Mouse (Mus musculus): ENCODE measurements around the gene Cdkal1.

Gene Cdkal1

DNA sequence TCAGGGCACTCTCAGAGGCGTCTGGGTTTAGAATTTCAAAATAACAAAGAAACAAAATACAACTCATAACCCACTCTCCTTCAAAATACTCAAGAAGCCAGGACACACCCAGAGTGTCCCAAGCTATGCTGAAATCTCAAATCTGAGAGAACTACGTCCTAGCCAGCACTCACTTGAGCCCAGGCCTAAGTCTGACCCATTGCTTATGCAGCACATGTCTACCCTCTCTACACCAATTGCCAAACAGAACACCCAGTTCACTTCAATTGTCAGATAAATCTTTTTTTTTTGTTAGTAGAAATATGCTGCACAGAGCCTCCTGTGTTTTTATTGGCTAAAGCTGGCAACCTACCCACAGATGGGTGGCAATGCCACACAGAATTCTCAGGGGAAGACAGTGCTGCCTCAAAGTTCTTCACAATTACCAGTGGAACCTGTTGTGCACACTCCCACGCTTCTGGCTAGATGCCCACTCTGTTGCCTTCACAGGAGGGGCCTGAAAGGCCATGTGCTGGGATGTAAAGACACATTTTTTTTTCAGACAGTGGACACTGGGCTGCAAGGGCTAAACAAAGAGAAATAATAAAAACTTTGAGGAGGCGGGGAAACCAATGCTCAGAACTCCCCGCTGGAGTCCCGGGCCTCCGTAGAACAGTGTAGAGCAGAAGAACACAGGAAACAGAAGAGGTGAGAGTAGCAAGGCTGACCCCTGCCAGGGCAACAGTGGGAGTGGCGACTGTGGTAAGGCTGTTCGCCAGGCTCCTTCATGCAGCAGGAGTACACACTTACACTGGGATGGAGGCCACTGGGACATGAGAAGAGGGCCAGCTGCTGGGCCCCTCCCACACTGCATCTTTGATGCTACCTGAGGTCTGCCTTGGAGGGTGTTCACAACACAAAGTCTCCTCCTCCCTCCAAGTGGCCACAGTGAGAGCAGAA is 273.4 kb downstream of the Cdkal1 start:
- peak; percentile 56 to 63 for DNase-seq (ENCODE audit: low spot score in 2 of 2)

DNA sequence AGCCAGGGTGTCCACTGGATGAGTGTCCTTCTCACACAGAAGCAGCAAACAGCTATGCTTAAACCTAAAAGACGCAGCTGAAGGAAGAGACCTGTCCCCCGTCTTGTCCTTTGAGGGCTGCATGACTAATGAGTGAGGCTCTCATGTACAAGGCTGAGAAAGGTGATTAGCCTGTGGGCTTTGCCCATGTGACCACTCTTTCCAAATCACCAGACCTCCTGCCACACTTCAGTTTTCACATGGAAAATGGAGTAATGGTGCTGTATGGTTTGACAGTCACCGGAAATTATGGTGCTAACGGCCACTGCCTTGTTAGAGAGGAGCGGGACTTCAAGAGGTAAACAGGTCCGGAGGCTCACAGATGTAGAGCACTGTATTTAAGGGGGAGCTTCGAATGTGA is 274.7 kb downstream of the Cdkal1 start:
- no peak for DNase-seq (ENCODE audit: low spot score in 2 of 2)

DNA sequence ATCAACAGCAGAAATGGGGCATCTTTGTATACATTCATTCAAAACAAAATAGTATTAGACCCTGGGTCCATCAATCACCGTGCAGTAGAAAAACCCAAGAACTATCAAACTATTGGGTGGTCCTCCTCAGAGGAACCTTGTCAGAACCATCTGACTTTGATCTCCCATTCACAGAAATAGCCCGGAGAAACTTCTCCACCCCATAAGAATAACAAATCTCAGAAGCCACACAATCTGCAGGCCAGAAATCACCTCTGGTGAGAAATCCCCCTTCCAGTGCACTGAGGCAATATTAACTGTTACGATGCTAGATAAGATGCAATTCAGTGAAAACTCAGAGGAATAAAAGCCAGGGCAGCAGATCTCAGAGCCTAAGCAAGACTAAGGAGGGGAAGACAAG is 275.5 kb downstream of the Cdkal1 start:
- DNase-seq (ENCODE audit: low spot score in 2 of 2): no peak

DNA sequence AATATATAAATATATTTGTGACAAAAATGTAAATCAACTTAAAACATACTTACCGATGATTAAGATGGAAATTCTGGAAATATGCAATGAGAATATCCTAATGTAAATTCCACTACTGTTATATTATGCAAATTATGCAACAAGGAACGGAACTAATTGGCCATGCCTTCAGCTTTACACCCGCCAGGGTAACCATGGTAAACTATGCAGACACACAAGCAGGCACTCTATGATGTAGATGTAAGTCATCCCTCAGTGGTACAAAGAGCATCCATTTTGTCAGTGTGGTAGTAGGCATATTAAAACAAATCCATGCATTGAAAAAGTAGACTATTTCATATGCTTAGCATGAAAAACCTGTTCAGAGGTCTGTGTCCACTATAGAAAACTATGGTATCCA is 276.9 kb downstream of the Cdkal1 start:
- no peak for DNase-seq (ENCODE audit: low spot score in 2 of 2)

DNA sequence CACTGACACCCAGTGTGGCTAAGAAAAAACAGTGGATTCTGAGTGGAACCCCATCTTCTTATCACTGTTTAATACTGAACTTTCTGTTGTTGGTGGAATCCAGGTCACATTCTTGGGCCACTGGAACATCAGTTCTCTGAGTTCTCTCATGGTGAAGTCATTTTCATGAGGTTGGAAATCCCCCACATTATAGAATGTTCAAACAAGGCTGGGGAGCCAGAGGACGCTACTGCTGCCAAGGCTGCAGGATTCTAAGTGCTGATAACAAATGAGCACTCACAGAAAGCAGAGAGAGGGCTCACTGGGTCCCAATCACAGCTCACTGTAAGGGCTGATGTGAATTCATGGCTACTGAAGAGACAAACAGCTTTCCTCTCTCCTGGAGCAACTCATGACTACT is 280.7 kb downstream of the Cdkal1 start:
- no peak for DNase-seq (ENCODE audit: low spot score in 2 of 2)

DNA sequence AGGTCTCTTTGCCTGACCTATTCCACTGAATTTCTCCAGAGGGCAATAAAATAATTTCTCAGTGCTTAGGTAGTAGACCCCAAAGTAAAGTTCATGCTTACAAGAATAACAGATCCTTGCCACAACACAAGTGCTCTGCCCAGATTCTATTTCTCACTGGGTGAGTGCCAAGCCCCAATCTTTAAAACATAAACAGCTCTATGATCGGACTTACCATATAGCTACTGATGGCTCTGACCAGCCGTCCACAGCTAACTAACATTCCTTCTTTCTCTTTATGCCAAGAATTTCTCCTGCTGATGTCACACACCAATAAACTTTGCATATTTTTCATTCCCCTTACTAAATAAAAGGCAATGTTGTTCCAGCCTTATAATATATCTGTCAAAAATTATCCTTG is 283.0 kb downstream of the Cdkal1 start:
- DNase-seq (ENCODE audit: low spot score in 2 of 2): no peak

DNA sequence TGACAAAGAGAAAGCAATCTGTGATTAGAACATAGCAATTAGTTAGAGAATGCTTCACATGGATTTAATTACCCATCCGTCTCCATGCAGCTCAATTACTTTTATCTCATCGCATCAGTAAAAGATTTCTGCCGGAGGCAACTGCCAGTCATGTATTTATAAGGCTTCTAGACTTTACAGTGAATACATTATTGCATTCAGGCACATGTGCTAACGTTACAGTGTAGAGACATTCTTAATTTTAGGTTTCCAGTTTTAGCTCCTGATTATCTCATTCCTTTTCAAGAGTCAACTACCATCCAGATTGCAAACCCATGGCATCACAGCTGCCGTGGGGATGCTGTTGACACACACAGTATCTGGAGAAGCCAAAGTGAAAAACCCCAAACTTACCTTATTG is 289.8 kb downstream of the Cdkal1 start:
- peak; percentile 40 to 66 for DNase-seq (ENCODE audit: low spot score in 2 of 2)

DNA sequence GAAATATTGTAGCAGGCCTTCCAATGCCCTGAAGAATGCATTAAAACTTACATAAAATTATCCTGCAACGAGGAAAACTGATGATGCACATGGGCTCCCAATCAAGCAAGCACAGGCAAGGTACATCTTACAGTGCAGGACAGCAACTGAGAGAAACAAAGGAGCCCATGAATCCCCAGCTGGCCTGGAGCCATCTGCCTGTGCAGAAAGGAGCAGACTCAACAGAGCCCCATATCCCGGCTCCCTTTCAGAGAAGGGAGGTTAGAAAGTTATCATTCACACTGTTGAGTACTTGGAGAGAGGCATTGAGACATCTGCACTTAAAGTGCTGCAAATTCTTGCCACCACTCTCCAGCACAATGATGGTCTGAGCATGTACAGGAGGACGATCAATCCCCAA is 296.3 kb downstream of the Cdkal1 start:
- no peak for DNase-seq (ENCODE audit: low spot score in 2 of 2)

DNA sequence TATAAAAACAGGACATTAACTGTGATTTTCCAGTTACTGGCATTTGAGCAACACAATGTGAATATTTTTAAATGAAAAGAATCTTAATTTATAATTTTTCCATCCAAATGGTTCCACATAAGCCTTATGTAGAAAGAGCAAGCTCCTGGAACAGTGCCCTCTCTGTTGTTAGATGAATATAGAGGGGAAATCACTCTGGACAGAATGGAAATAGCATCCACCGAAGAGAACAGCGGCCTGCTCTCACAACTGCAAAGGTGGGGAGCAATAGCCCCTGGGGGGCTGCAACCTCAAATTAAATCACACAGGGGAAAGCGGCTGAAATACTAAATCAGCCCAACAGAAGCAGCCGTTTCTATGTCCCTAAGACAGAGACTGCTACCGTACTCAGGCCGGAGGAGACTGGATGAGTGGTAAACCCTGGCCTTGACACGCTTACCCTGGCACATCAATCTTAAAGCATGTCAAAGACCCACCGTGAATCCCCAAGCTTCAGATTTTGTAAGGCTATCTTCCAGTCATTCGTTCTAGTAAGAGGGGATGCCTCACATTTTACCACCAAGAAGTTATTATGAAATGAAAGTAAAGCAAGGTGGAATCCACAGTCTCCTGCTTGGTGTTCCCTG is 300.2 kb downstream of the Cdkal1 start:
- no peak for DNase-seq (ENCODE audit: low spot score in 2 of 2)

DNA sequence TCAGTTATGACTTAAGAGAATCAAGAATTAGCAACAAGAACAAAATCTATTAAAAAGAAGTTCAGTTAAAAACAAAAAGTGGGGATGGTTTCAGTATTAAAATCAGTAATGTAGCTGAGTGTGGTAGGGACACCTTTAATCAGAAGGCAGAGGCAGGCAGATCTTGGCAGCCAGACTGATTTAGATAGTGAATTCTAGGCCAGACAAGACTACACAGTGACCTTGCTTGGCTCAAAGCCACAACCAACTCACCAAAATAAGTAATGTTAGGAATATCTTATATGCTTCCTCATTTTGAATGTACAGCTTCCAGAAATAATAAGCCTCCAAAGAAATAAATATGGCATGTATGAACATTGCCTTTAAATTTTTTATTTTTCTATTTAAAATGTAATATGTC is 301.7 kb downstream of the Cdkal1 start:
- DNase-seq (ENCODE audit: low spot score in 2 of 2): no peak

DNA sequence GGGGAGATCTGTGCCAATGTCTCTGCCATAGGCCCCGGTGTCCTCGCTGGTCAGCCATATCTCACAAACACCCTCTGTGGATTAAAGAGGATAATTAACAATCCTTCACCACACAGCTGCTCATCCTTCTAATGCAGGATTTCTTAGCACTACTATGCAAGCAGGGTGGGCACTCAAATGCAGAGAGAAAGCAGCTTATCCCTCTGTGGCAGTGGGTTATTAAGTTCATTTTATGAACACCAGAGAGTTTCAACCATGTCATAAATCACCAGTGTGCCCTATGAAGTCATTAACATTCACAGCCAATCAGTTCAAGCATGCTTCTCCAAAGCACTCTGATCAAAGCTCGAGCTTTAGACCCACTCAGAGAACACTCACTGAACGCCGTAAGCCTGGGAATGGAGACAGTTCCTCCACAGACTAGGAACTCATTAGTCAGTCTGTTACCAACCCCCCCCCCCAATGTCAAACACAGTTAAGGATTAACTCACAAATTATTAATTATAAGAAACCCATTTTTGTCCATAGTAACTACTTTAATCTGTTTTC is 303.1 kb downstream of the Cdkal1 start:
- DNase-seq (ENCODE audit: low spot score in 2 of 2): no peak

DNA sequence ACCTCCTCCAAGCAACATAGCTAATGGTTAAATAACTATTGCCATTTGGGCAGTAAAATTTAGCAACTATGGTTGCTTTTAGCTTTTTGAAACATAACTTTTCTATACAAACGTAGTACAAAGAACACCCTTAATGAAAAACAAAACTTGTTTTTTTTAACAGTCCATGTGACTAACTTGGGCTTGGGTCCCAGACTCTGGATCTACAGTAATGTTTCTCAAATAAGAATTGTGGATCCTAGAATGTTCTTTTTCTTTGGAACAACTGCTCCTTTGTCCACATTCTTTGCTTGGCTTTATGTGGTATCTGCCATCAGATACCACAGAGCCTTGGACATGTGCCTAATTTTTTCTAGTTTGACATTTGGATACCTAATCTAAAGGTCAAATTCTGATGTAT is 304.6 kb downstream of the Cdkal1 start:
- DNase-seq (ENCODE audit: low spot score in 2 of 2): peak in 1 of 2 experiments; percentile 37

DNA sequence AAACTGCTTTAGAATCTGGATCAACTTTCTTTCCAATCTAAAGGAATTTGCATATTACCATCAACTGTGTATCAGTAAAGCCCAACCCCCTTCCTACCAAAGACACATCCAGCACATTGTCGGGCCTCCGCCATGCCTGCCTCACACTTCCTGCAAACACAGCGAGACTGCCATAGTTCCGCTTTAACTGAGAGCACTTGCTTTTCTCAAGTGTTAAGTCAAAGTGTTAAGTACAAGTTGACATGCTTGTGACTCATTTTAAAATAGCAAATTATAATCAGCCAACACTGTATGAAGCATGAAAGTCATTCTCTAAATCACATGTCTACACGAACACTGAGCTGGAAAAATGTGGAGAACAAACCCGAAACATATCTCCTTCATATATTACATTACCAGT is 305.3 kb downstream of the Cdkal1 start:
- peak; percentile 43 to 52 for DNase-seq (ENCODE audit: low spot score in 2 of 2)

DNA sequence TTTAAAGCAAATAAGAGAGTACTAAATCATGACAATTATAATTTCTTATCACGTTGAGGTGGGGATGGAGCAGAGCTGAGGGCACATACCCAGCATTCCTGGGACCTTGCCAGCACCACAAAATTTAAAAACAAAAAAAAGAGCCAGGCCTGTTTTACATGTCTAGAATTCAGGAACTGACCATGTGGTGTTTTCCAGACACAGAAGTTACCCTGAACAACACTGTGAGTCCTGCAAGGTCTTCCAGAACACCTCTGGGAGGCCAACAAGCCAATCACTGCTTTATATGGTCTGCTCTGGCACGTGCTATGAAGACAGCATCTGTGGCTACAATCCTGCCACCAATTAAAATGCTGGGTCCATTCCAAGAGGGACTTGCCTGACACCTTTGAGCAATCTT is 305.7 kb downstream of the Cdkal1 start:
- no peak for DNase-seq (ENCODE audit: low spot score in 2 of 2)

DNA sequence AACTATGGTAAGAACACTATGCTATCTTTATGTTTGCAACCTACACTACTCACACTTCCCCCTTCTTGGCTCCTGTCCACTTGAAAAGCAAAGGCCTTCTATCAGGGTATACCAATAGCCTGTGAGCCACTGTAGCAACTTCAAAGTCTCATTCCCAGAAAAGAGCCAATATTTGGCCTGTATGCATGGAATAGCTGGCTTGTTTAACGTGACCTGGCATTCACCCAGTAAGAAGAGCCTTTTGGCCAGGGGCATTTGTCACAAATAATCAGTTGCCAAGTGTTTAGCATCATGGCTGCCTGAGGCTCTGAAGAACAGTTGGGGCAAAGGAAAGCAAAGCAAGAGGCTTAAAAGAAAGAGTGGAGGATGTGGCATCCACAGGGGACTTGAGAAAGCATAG is 317.6 kb downstream of the Cdkal1 start:
- DNase-seq (ENCODE audit: low spot score in 2 of 2): no peak

DNA sequence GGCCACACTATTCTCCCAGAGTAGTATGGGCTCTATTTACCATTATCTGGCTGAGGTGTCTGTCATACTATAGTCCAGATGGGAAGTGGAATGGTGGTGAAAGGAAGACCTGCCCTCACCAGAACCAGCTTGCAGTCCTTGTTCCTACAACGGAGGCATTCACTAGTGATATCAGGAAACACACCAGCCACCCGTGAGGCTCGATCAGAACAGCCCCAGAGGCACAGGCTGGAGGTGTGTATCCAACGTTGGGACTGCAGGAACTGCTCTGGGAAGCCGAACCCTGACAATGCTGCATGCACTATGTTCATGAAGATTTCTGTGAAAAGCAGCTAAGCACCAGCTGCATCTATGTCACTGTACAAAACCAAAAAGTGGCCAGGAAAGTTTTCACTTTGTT is 321.9 kb downstream of the Cdkal1 start:
- DNase-seq (ENCODE audit: low spot score in 2 of 2): no peak

DNA sequence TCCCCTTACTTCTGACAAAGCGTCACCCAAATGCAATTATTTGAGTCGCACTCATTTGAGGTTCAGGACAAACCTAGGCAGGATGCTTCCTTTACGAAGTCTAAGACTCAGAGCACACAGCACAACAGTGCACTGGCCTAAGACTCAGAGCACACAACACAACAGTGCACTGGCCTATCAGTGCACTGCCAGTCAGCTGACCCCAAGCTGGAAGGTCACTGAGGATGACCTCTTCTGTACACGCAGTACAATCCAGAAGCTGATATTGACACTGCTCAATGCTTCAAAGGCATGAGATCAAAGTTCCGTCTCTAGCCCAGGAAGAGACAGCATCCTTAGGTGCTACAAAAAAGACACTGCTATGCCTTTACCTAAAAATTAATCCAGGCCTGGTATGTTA is 327.1 kb downstream of the Cdkal1 start:
- no peak for DNase-seq (ENCODE audit: low spot score in 2 of 2)

DNA sequence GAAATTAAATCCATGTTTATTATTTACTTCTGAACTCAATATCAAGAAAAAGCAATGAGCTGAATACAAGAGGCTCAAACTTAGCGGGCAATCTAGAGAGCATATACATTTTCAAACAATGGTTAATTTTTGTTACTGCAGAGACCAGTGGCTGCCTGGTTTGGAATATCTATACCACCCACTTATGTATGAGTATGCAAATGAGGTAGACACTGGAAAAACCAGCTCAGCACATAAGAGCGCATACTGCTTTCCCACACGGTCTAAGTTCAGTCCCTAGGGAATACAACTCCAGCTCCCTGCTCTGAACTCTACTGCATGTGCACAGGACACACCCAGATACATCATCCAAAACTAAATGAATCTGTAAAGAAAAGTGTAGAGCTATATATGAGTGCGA is 334.2 kb downstream of the Cdkal1 start:
- DNase-seq (ENCODE audit: low spot score in 2 of 2): no peak

DNA sequence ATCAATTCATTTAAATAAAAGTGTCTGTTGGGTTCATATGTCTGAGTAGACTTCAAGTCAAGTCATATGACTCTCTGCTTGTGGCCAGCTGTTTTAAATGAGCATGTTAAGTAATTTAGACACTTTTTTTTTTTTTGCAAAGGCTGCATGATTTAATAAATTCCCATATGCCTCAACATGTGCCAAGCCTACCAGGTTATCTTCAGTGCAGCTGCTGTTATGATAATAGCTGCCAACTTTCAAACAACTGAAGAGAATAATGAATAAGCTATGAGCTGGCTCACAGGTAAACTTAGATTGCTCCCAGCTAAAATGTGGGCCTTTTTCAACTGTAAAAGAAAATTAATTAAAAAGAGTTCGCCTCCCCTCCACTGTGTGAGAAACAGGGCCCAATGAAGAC is 341.4 kb downstream of the Cdkal1 start:
- DNase-seq (ENCODE audit: low spot score in 2 of 2): no peak

DNA sequence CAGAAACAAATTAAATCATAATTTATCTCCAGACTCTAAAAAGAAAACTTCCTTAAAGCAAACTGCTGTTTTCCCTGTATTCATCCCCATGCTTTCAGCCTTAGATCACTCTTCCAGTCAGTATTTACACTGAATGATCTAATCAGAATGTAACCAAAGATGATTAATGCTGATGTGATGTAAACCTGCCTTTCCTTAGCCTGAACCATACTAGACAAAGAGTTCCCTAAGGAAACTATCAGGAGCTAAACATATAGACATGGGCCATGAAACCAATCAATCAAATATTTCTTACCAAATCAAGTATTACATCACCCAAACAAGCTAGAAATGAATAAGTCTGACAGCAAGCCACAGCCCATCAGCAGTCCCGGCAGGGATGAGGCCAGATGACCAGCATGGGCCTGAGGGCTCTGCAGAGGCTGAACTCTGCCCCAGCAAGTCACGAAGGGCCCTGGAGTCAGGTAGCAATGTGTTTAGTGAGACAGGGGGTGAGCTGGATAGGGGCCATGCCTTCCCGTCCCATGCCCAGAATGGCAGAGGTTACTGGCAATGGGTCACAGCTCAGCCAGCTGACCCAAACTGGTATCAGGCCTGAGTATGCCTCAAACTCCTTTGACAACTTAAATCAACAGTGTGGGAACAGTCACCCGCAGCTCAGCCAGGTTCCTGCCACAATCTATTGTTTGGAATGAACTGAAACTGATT is 350.5 kb downstream of the Cdkal1 start:
- DNase-seq (ENCODE audit: low spot score in 2 of 2): no peak

DNA sequence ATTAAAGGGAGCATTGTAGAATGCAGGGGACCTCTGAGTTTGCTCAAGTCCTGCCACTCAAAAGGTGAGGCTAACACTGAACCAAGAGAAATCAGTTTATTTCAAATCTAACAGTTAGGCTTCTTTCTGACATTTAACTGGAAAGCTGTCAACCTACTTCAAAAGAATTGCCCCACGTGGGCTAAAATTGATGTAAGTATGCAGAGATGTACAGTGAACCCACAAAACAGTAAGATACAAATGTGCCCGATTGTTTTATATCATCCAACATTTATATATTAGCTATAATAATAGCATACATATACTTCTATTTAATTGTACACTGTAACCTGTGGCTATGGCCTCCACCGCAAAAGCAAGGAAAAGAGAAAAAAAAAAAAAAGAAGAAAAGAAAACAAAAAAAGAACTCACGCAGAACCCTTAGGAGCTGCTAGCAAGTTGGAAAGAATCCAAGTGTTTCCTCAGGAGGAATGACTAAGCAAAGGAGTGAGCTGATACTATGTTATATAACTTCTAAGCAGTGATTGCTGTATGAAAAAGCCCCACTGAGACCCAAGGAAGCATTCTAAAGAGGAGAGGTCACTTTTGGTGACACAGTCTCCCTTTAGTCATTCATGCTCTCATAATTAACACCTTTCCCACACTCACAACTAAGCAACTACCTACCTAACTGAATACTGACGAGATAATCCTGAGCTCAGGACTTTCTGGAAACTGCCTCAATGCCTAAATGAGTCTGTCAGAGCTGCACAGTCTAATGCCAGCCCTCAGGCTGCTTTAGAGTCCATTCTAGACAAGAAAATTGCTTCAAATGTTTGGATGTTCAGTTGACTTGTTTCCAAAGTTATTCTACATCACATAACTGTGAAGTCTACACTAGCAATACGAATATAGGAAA is 352.1 kb downstream of the Cdkal1 start:
- no peak for DNase-seq (ENCODE audit: low spot score in 2 of 2)
